Mouse (Mus musculus) layer of hippocampus, postnatal 14 days (tissue): ENCODE measurements around the gene Psmd8. TPM values are rescaled to one million over a fixed set of nuclear protein-coding genes. Genes with fewer than 3 reads are reported as not detected.

ENCODE experiments used
- DNase-seq, 2 experiments: peaks; one replicate each; pipeline ENCODE4 v3.0.0; 2021 to 2022; ENCODE audit warnings: low spot score in 2 of 2, mixed read lengths in 1 of 2
- total RNA-seq, 2 experiments: library from RNA; stranded (reverse); gene quantifications; 2 replicates each; pipeline ENCODE4 v1.2.3; 2021

Gene Psmd8
- total RNA-seq, 2 experiments from 2014 or later = 153 to 169 TPM

GRCm38 (mm10) chr7:29170755-29171561 is 9.5 kb downstream of the Psmd8 start:
- no peak for DNase-seq

- peak; percentile 58 to 59 for DNase-seq
Observed at GRCm38 (mm10) chr7:29170066-29170754, 10.3 kb downstream of the Psmd8 start, which contains the start of the genes Ggn and Spred3. Ggn (plus strand) TSS chr7:29170210. Spred3 (minus strand) TSS chr7:29170411.

- DNase-seq = peak; percentile 87 to 88
Observed at GRCm38 (mm10) chr7:29169231-29170065, 11.1 kb downstream of the Psmd8 start.

DNA sequence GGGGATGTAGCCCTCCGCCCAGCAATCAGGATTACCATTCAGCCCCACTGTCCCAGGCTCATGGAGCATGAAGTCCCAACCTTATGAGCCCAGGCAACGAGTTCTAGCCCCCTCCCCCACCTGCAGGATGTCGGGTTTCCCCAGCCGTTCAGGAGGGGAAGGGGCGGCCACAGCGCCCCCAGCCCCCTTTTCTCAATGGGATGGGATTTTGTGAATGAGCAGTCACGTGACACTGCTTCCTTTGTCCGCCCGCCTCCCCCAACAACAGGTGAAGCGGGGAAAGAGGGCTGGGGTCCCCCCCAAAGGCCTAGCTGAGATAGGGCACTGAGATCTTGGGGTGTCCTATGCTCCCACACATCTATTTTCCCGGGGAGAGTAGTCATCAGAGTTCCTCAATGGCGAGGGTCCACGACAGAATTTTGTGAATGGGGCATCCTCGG is 11.7 kb downstream of the Psmd8 start:
- DNase-seq = peak; percentile 55 to 64

DNA sequence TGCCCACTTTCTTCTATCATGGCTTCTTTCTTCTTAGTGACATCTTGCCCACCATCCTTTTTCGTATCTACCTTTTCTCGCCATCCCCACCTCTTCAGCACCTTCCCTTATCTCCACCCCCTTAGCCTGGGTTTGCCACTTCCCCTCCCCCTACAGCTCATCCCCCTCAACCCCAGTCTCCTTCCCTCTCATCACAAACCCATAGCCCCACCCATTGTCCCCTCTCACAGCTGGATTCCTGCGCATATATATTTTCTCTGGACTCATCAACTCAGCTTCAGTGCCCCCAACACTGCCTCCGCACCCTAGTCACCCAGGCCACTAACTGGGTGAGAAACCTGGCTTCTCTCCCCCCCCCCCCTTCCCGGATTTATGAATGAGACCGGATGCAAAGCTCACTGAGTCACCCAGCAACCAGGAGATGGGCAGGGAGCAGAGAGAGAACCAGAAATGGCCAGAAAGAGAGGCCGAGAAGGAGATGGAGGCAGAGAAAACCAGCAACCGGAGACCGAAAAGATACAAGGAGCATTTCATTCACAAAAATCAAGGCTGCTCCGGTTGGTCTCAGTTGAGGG is 12.3 kb downstream of the Psmd8 start:
- no peak for DNase-seq

GRCm38 (mm10) chr7:29167656-29168055 is 12.8 kb downstream of the Psmd8 start:
- no peak for DNase-seq

GRCm38 (mm10) chr7:29162750-29163525 is 17.6 kb downstream of the Psmd8 start:
- no peak for DNase-seq

DNA sequence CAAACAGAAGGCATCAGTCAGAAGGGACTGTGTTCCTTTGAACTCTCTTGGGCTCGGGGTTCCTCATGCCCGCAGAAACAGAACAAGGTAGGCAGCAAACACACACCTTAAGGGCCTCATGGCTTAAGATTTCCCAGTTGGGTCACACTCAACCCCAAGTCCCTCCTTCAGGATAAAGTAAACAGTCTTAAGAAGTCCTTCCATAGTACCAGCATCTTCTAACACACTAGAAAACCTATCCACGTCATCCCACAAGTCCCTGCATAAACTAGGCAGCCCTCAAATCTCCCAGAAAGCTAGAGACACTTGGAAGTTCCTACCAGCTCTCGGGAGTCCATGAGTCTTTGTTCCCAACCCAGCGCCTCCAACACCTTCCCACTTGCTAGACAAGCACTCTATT is 18.2 kb downstream of the Psmd8 start:
- no peak for DNase-seq

GRCm38 (mm10) chr7:29158264-29158663 is 22.2 kb downstream of the Psmd8 start:
- DNase-seq = no peak

- DNase-seq = peak; percentile 80 to 81
Observed at GRCm38 (mm10) chr7:29155838-29156782, 24.4 kb downstream of the Psmd8 start, which contains the start of gene Fam98c. Fam98c (minus strand) TSS chr7:29156234.

DNA sequence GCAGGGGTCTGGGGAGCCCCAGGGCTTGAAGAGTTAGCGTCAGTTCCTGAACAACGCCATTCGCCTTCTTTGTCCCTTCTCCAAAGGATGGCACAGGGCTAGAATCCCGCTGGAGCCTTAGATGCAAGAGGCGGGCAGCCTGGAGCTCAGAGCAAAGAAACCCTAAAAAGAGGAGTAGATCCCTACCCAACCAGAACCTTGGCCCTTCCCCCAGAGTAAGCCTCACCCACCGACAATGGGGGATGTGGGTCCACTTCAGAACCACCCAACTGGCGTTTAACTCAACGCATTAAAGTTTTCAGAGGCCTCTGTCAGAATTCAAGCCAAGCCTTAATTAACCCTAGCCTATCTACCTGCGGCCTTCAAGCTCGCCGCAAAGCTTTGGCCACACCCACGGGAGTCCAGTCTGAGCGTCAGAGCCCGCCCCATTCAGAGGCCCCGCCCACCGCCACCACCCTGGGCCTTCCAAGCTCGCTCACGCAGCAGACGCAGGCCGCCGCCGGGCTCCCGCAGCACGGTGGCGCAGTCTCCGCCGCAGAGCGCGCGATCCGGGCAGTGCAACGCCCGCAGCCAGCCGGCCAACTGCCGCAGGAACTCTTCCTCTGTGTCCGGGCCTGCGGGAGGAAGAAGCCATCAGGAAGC is 25.2 kb downstream of the Psmd8 start:
- peak; percentile 82 to 90 for DNase-seq

GRCm38 (mm10) chr7:29154018-29154720 is 26.3 kb downstream of the Psmd8 start:
- DNase-seq = no peak

GRCm38 (mm10) chr7:29151486-29151885 is 29.0 kb downstream of the Psmd8 start:
- no peak for DNase-seq

DNA sequence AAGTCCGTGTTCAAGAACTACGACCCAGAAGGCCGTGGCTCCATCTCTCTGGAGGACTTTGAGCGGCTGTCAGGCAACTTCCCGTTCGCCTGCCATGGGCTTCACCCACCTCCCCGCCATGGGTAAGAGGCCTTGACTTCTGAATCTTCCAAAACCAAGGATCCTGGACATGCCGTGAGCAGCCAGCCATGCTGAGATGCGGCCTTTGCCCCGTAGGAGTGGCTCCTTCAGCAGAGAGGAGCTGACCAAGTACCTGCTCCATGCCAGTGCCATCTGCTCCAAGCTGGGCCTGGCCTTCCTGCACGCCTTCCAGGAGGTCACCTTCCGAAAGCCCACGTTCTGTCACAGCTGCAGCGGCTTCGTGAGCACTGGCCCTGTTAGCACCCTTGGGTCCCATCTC is 31.7 kb downstream of the Psmd8 start:
- no peak for DNase-seq

DNA sequence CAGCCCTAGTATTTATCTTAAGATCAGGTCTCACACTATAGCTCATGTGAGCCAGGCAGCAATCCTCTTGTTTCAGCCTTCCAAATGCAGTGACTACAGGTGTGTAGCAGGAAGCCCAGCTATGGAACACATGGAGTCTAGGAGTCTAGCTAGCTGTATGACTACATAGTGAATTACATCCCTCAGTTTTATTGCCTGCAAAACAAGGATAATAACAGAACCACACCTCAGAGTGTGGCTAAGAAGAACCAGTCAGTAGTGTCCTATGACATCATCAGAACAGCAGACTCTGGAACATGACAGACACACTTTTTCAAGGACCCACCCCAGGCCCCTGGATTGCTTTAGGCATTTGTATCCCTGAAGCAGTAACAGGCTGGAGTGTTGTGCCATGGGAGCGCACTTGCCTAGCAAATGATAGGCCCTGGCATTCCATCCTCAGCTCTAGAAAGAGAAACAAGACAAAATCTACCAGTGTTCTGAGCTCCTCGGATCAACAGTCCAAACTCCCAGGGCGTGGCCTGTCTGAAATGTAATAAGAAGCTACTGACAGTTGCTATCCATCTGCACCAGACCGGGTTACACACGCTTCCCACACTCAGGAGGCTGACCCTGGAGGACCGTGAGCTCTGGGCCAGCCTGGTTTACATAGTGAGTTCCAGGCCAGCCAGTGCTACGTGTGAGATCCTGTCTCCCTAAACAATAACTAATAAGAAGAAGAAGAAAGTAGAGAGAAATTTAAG is 33.7 kb downstream of the Psmd8 start:
- no peak for DNase-seq

GRCm38 (mm10) chr7:29144006-29144405 is 36.5 kb downstream of the Psmd8 start:
- DNase-seq = no peak

GRCm38 (mm10) chr7:29141416-29141815 is 39.1 kb downstream of the Psmd8 start:
- no peak for DNase-seq
